Mouse (Mus musculus) MEL-GATA-1-ER (cell line): ENCODE measurements around the gene Cluap1.
A peak's percentile ranks its signal among the peaks of the same experiment; 100 is the strongest.

ENCODE experiments used
- DNase-seq: peaks from one replicate; pipeline ENCODE4 v3.0.0-alpha.2; 2012; ENCODE audit warnings: low read depth; ENCODE audit errors: extremely low read depth

Cluap1 gene

GRCm38 (mm10) chr16:3908537-3909111, at the start of gene Cluap1, which contains the start of gene 1700037C18Rik:
Gene Cluap1 (plus strand): TSS chr16:3908801.
Gene 1700037C18Rik (minus strand): TSS chr16:3908689.
- peak; percentile 89 for DNase-seq

- no peak for DNase-seq
Observed at GRCm38 (mm10) chr16:3859254-3859653, 49.3 kb upstream of the Cluap1 start.

GRCm38 (mm10) chr16:3871815-3872214, 36.8 kb upstream of the Cluap1 start:
- DNase-seq: no peak

- DNase-seq: no peak
Observed at GRCm38 (mm10) chr16:3872216-3873047, 36.2 kb upstream of the Cluap1 start, which contains the start of gene Naa60. Gene Naa60 (plus strand): TSS chr16:3872375.

GRCm38 (mm10) chr16:3876346-3876745, 32.3 kb upstream of the Cluap1 start:
- DNase-seq: no peak

- DNase-seq: peak; percentile 70
Observed at GRCm38 (mm10) chr16:3884201-3885064, 24.2 kb upstream of the Cluap1 start, which contains the start of the genes Zfp597 and Gm20695. Gene Zfp597 (minus strand): TSS chr16:3884561. Gene Gm20695 (plus strand): TSS chr16:3884648.

- DNase-seq: peak; percentile 49
Observed at GRCm38 (mm10) chr16:3885065-3885670, 23.4 kb upstream of the Cluap1 start.

GRCm38 (mm10) chr16:3891621-3892295, 16.8 kb upstream of the Cluap1 start:
- no peak for DNase-seq

- no peak for DNase-seq
Observed at GRCm38 (mm10) chr16:3893739-3894138, 14.9 kb upstream of the Cluap1 start.

- DNase-seq: peak; percentile 45
Observed at GRCm38 (mm10) chr16:3895173-3895792, 13.3 kb upstream of the Cluap1 start.

GRCm38 (mm10) chr16:3896046-3896445, 12.6 kb upstream of the Cluap1 start:
- no peak for DNase-seq

- no peak for DNase-seq
Observed at GRCm38 (mm10) chr16:3896553-3896952, 12.0 kb upstream of the Cluap1 start.

- no peak for DNase-seq
Observed at GRCm38 (mm10) chr16:3907471-3907870, 1.1 kb upstream of the Cluap1 start.

GRCm38 (mm10) chr16:3909118-3909517, 517 bp downstream of the Cluap1 start:
- peak; percentile 33 for DNase-seq

- no peak for DNase-seq
Observed at GRCm38 (mm10) chr16:3920756-3921155, 12.2 kb downstream of the Cluap1 start.

GRCm38 (mm10) chr16:3923515-3923914, 14.9 kb downstream of the Cluap1 start:
- no peak for DNase-seq

GRCm38 (mm10) chr16:3923966-3924365, 15.4 kb downstream of the Cluap1 start:
- no peak for DNase-seq

- no peak for DNase-seq
Observed at GRCm38 (mm10) chr16:3928582-3928981, 20.0 kb downstream of the Cluap1 start.

- DNase-seq: no peak
Observed at GRCm38 (mm10) chr16:3929151-3929550, 20.6 kb downstream of the Cluap1 start.

- no peak for DNase-seq
Observed at GRCm38 (mm10) chr16:3933536-3933935, 24.9 kb downstream of the Cluap1 start.
